Mouse (Mus musculus) inflammation-experienced regulatory T-cells, adult 6 months (primary cell): ENCODE measurements around the gene Pigt. TPM values are rescaled to one million over a fixed set of nuclear protein-coding genes. Genes with fewer than 3 reads are reported as not detected.

Experiments
- ATAC-seq: one replicate; pipeline ENCODE4 v1.8.0; 2017
- polyA plus RNA-seq, 3 experiments: library from polyadenylated mRNA; unstranded; fragments of 100-300 nt; shearing (Covaris generic); gene quantifications; one replicate each; pipeline ENCODE4 v1.2.1; 2017

The Pigt gene
- polyA plus RNA-seq, 3 experiments from 2014 or later = 13.6 to 36.2 (median 30.9) TPM

DNA sequence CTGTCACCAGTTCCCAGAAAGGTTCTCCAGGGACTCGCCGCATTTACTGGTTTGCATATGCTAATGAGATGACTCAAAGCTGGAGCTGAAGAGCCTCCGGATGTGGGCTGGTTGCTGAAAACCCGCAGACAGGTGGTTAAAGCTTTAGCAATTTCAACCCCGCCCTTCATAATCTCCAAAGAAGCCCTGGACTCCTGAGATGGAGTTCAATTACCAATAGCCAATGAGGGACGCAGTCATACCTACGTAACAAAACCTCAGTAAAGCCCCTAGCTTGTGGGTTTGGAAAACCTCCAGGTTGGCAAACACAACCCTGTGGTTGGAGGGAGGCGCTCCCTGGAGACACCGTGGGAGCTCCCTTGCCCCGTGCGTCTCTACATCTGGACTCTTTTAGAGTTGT lies 24.5 kb downstream of the Pigt start:
- ATAC-seq = peak; percentile 92

DNA sequence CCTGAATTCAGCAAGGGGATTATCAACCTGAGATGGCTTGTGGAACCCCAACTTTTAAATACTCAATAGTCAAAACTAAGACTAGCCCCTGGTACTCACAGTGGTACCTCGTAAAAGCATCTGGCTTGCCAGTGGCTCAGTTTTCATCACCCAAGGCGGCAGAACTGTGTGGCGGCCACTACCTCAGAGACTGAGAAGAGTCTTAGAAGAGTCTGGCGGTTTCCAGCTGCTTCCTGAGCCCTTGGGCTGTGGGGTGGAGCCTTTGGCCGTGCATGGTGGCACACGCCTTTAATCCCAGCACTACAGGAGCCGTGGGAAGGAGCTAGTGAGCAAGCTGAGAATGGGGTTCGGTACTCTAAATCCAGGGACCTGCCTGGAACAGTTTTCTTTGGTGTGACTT lies 25.0 kb downstream of the Pigt start:
- ATAC-seq = peak; percentile 19

DNA sequence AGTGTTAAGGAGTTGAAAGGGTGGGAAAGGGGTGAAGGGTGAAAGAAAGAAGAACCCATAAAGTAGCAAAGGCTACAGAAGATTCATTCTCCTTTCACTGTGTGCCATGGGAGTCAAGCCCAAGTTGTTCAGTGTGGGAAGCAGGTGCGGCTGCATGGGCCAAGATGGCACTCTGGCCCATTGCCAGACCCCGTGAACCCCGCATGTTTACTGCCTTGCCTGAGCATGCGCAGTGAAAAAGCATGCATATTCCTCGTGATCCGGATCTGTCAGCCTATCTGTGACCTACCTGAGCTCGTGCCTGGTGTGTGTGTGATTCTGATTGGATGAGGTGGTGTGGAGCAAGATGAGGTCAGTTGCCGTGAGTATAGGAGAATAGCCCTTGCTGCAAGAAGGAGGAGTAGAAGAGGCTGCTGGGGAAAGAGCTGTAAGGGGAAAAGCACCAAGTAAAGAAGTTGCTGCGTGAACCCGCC lies 26.0 kb downstream of the Pigt start:
- no peak for ATAC-seq

GRCm38 (mm10) chr2:164528557-164528956 lies 31.2 kb downstream of the Pigt start:
- ATAC-seq = no peak

GRCm38 (mm10) chr2:164531169-164531568 lies 33.8 kb downstream of the Pigt start:
- peak; percentile 71 for ATAC-seq

DNA sequence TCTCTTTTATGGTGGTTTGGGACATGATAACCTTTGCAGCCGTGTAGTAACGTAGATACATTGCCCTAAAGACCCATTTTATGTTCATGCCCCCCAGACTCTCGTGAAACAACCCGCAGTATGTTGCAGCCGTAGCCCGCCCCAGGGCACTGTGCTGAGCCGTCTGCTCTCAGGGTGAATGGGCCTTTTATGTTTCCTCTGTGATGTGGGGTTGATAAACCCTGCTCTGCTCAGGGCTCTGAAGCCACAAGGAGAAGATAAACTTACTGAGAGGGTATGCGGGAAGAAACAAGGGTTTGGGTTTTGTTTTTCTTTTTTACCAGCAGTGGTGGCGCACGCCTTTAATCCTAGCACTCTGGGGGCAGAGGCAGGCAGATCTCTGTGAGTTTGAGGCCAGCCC lies 37.0 kb downstream of the Pigt start:
- peak; percentile 52 for ATAC-seq

GRCm38 (mm10) chr2:164537003-164537402 lies 39.7 kb downstream of the Pigt start:
- ATAC-seq = no peak

DNA sequence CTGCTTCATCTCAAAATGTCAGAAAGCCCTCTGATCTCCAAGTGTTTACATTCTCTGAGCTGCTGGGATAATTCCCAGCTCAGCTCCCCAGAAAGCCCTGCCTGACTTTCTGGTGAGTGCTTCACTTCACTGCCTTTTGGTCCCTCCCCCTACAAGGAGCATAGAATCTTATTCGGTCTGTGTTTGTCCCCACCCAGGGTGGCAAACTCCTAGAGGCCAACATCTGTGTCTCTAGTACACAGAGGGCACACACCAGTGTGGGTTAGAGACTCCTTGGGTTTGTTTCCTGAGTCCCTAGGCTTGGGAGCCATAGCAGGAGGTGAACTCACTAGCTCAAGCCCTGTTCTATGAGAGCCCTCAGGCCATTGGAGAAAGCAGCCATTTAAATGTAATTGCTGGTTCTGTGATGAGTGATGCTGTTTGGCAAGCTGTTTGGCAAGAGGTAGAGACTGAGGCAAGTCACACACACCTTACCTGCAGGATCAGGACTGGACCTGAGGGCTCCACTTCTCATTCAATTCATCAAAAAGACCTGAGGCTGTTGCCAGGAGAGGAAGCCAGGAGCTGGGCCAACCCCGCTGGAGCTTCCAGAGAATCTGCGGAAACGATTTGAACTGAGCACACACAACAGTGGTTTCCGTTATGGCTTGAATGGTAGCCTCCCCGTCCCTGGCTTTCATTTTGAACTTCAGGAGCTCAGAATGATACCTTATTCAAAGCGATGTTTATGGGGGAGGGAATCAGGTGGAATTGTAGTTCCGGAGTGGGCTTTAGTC lies 43.5 kb downstream of the Pigt start:
- peak; percentile 46 for ATAC-seq

GRCm38 (mm10) chr2:164542132-164542531 lies 44.8 kb downstream of the Pigt start:
- no peak for ATAC-seq

- ATAC-seq = no peak
Measured at GRCm38 (mm10) chr2:164542598-164542997, 45.3 kb downstream of the Pigt start.

DNA sequence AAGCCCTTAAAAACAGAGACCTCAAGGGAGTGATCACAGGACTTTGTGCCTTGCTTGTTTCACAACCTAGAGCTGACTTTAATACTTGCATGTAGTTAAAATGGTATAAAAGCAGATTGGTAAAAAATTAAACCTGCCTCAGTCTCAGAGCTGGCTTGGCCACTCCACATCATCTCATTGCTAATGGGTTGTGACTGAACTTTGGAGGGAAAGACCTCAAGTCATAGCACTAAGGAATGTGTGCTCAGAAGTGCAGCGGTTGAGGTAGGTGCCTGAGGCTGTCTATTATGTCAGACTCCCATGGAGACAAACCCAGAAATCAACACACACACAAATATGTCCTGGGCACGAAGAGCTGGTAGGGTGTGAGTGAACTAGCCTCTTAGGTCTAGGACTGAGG lies 46.4 kb downstream of the Pigt start:
- no peak for ATAC-seq

GRCm38 (mm10) chr2:164544454-164545097 lies 47.3 kb downstream of the Pigt start:
- peak; percentile 86 for ATAC-seq

DNA sequence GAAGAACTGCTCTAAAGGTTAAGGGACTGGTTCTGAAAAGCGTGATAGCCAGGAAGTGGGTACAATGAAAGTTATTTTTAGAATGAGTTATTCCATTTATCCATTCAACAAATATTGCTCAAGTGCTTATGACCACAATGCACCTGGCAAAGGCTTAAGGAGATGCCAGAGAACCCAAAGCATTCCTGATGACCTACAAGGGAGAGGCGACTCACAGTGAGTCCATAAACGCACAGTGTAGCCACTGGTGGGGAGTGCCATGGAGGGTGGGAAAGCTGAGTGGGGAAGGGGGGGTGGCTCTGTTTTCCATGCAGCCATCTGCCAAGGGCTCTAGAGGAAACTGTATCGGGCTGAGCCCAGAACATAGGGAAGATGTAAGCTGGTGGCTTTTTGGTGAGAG lies 52.0 kb downstream of the Pigt start:
- no peak for ATAC-seq

GRCm38 (mm10) chr2:164549963-164550894 lies 52.9 kb downstream of the Pigt start:
- ATAC-seq = no peak

DNA sequence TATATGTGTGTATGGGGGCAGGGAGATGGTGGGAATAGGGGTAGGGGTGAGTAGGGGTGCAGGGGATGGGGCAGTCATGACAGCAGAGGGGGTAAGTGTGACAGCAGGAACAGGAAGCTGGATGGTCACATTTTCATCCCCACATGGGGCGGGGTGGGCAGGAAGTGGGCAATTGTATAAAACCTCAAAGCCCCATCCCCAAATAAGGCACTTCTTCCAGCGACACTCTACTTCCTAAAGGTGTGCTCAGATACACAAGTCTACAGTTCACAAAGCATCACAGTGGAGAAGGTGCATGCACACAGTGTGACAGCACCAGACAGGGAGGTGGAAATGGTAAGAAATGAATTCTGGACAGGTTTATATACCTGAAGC lies 53.6 kb downstream of the Pigt start:
- ATAC-seq = peak; percentile 63

- ATAC-seq = no peak
Measured at GRCm38 (mm10) chr2:164551502-164551901, 54.2 kb downstream of the Pigt start.

Other genes starting within 250 kb of the Pigt start
- not detected for gene Svs3b, start 240.9 kb upstream of the Pigt start, polyA plus RNA-seq
- not detected for gene Svs4, start 219.1 kb upstream of the Pigt start, polyA plus RNA-seq
- not detected for gene Svs3a, start 208.3 kb upstream of the Pigt start, polyA plus RNA-seq
- gene Svs6, start 180.8 kb upstream of the Pigt start, polyA plus RNA-seq = not detected
- gene Svs5, start 164.8 kb upstream of the Pigt start, polyA plus RNA-seq = not detected
- 1 to 10 TPM; 3.3 to 7.1 (median 3.8) TPM for gene Slpi, start 108.4 kb upstream of the Pigt start, polyA plus RNA-seq
- gene Rbpjl, start 94.4 kb upstream of the Pigt start, polyA plus RNA-seq = not detected
- under 1 TPM in 1 of 3 experiments, not detected in 2; 0.21 TPM for gene Matn4, start 92.4 kb upstream of the Pigt start, polyA plus RNA-seq
- 10 to 100 TPM; 12.0 to 42.7 (median 41.8) TPM for gene Sdc4, start 53.6 kb upstream of the Pigt start, polyA plus RNA-seq
- gene Sys1, start 40.6 kb upstream of the Pigt start, polyA plus RNA-seq = 10 to 100 TPM; 10.4 to 35.1 (median 25.4) TPM
- gene Gm20458, start 36.6 kb upstream of the Pigt start, polyA plus RNA-seq = 1 to 10 TPM in 1 of 3 experiments, not detected in 2; 4.5 TPM
- not detected for gene Trp53tg5, start 23.8 kb upstream of the Pigt start, polyA plus RNA-seq
- 1 to 10 TPM; 1.5 to 7.5 (median 7.1) TPM for gene Dbndd2, start 11.4 kb upstream of the Pigt start, polyA plus RNA-seq
- gene Wfdc2, start 64.9 kb downstream of the Pigt start, polyA plus RNA-seq = not detected
- gene Spint3, start 75.9 kb downstream of the Pigt start, polyA plus RNA-seq = not detected
- not detected for gene Wfdc6a, start 87.9 kb downstream of the Pigt start, polyA plus RNA-seq
- gene Eppin, start 96.1 kb downstream of the Pigt start, polyA plus RNA-seq = not detected
- not detected for gene Wfdc6b, start 116.0 kb downstream of the Pigt start, polyA plus RNA-seq
- not detected for gene Wfdc8, start 116.1 kb downstream of the Pigt start, polyA plus RNA-seq
- gene Wfdc16, start 141.3 kb downstream of the Pigt start, polyA plus RNA-seq = not detected
- gene Wfdc10, start 158.5 kb downstream of the Pigt start, polyA plus RNA-seq = not detected
- gene Wfdc9, start 159.1 kb downstream of the Pigt start, polyA plus RNA-seq = not detected
- not detected for gene Wfdc11, start 176.6 kb downstream of the Pigt start, polyA plus RNA-seq
- gene Wfdc13, start 187.6 kb downstream of the Pigt start, polyA plus RNA-seq = not detected
- not detected for gene Spint4, start 201.0 kb downstream of the Pigt start, polyA plus RNA-seq
- not detected for gene Spint5, start 217.8 kb downstream of the Pigt start, polyA plus RNA-seq
- gene Wfdc3, start 248.4 kb downstream of the Pigt start, polyA plus RNA-seq = not detected
- 1 to 10 TPM; 3.8 to 7.8 (median 5.0) TPM for gene Dnttip1, start 248.5 kb downstream of the Pigt start, polyA plus RNA-seq